Mouse (Mus musculus) kidney, embryonic 16.5 days (tissue): ENCODE results near the gene Gins2. TPM values are rescaled to one million over a fixed set of nuclear protein-coding genes. Genes with fewer than 3 reads are reported as not detected.
A peak's percentile ranks its signal among the peaks of the same experiment; 100 is the strongest.

Experiments
- ATAC-seq: fragments of 200-750 bp; cut with Nextera tagmentation; 2 replicates; pipeline ENCODE4 v1.8.0; 2017; ENCODE audit warnings: moderate TSS enrichment; ENCODE audit not compliant: low FRiP score, low TSS enrichment
- H3K27ac ChIP-seq: fragments of 300-500 bp; sonication (generic); 2 replicates; pipeline ENCODE4 v1.5.1; 2014; ENCODE audit warnings: low read length
- H3K27me3 ChIP-seq: fragments of 300-500 bp; sonication (generic); 2 replicates; pipeline ENCODE4 v1.6.1; 2014; ENCODE audit warnings: low read length, control low read depth, mixed read lengths; ENCODE audit not compliant: insufficient read depth
- H3K36me3 ChIP-seq: fragments of 300-500 bp; sonication (generic); 2 replicates; pipeline ENCODE4 v1.6.1; 2014; ENCODE audit warnings: low read length, control low read depth, mixed read lengths; ENCODE audit not compliant: insufficient read depth
- H3K4me1 ChIP-seq: fragments of 300-500 bp; sonication (generic); 2 replicates; pipeline ENCODE4 v1.6.1; 2014; ENCODE audit warnings: low read length, control low read depth, mixed read lengths; ENCODE audit not compliant: insufficient read depth
- H3K4me2 ChIP-seq: fragments of 300-500 bp; sonication (generic); replicated peaks from 2 replicates; pipeline ENCODE4 v1.6.1; 2014; ENCODE audit warnings: low read depth, low read length
- H3K4me3 ChIP-seq: fragments of 300-500 bp; sonication (generic); 2 replicates; pipeline ENCODE4 v1.5.1; 2014; ENCODE audit warnings: mild to moderate bottlenecking, low read length
- H3K9ac ChIP-seq: fragments of 300-500 bp; sonication (generic); replicated peaks from 2 replicates; pipeline ENCODE4 v1.6.1; 2014; ENCODE audit warnings: low read length
- H3K9me3 ChIP-seq: fragments of 300-500 bp; sonication (generic); 2 replicates; pipeline ENCODE4 v1.6.1; 2016; ENCODE audit warnings: low read length, control low read depth
- WGBS: fragments of 180-500 bp; shearing (Covaris S2); extraction: QIAGEN DNeasy Blood & Tissue Kit; methylation state at CpG from one replicate; pipeline ENCODE4 v1.1.7; 2014; 5-methylcytosine and 5-hydroxymethylcytosine counted together
- polyA plus RNA-seq: library from polyadenylated mRNA; unstranded; fragments of >200 nt; fragmentation: Nextera tagmentation; extraction: Ambion mirVana; gene quantifications from 2 replicates; pipeline ENCODE4 v1.2.1, GENCODE M21; 2015

The Gins2 gene
- polyA plus RNA-seq, 1 experiment from 2014 or later: 114 TPM

- Histone ChIP-seq H3K4me2 (no peak overlapping the region), H3K27ac (peak overlapping the region; percentile 27; the same call in 1 of the 2 replicates), H3K27me3 (peaks cover 5% of the 10 kb centered on the region; the same call in 1 of the 2 replicates), H3K4me3 (no peak overlapping the region), H3K9ac (no peak overlapping the region), H3K36me3 (no peaks in the 10 kb centered on the region), H3K9me3 (no peaks in the 10 kb centered on the region), H3K4me1 (peaks cover 80% of the 10 kb centered on the region)
- peak; percentile 57 for ATAC-seq
- 11% methylated on average over 14 of the region's 14 CpGs for WGBS
These were observed 54.4 kb downstream of the Gins2 start for GRCm38 (mm10) chr8:120534504-120535368.

- Histone ChIP-seq H3K4me2 (0 out of 2 replicates have a peak overlapping the region, but pooled peaks have one; percentile 1), H3K4me3 (no peak overlapping the region), H3K36me3 (no peaks in the 10 kb centered on the region), H3K27me3 (peaks cover 5% of the 10 kb centered on the region; the same call in 1 of the 2 replicates), H3K4me1 (peaks cover 76% of the 10 kb centered on the region), H3K9ac (0 out of 2 replicates have a peak overlapping the region, but pooled peaks have one; percentile 22), H3K9me3 (no peaks in the 10 kb centered on the region), H3K27ac (peak overlapping the region; percentile 27; the same call in 1 of the 2 replicates)
- no peak for ATAC-seq
- WGBS: 35% methylated on average over 8 of the region's 8 CpGs
These were observed 55.0 kb downstream of the Gins2 start for GRCm38 (mm10) chr8:120534080-120534479.

- Histone ChIP-seq H3K27me3 (peaks cover 5% of the 10 kb centered on the region; the same call in 1 of the 2 replicates), H3K4me1 (peaks cover 76% of the 10 kb centered on the region), H3K27ac (no peak overlapping the region), H3K9me3 (no peaks in the 10 kb centered on the region), H3K4me2 (peak overlapping the region; percentile 44), H3K9ac (no peak overlapping the region), H3K36me3 (no peaks in the 10 kb centered on the region), H3K4me3 (no peak overlapping the region)
- WGBS: 41% methylated on average over 3 of the region's 3 CpGs
- ATAC-seq: no peak
These were observed 55.7 kb downstream of the Gins2 start for GRCm38 (mm10) chr8:120533380-120533779.

- Histone ChIP-seq H3K4me3 (0 out of 2 replicates have a peak overlapping the region, but pooled peaks have one; percentile 11), H3K27ac (peak overlapping the region; percentile 63; the same call in 1 of the 2 replicates), H3K36me3 (no peaks in the 10 kb centered on the region), H3K27me3 (peaks cover 5% of the 10 kb centered on the region; the same call in 1 of the 2 replicates), H3K9ac (peak overlapping the region; percentile 2), H3K4me2 (peak overlapping the region; percentile 44), H3K4me1 (peaks cover 78% of the 10 kb centered on the region), H3K9me3 (no peaks in the 10 kb centered on the region)
- no peak for ATAC-seq
- WGBS: 4% methylated on average over 25 of the region's 29 CpGs
These were observed 56.4 kb downstream of the Gins2 start for GRCm38 (mm10) chr8:120532517-120533215.

GRCm38 (mm10) chr8:120531775-120532516 is 57.2 kb downstream of the Gins2 start:
- Histone ChIP-seq H3K9me3 (no peaks in the 10 kb centered on the region), H3K4me1 (peaks cover 83% of the 10 kb centered on the region), H3K9ac (0 out of 2 replicates have a peak overlapping the region, but pooled peaks have one; percentile 31), H3K4me2 (peak overlapping the region; percentile 44), H3K27me3 (peaks cover 5% of the 10 kb centered on the region; the same call in 1 of the 2 replicates), H3K27ac (peak overlapping the region; percentile 63; the same call in 1 of the 2 replicates), H3K4me3 (no peak overlapping the region), H3K36me3 (no peaks in the 10 kb centered on the region)
- ATAC-seq: no peak
- 48% methylated on average over 10 of the region's 10 CpGs for WGBS

- peak overlapping the region; percentile 1; the same call in 1 of the 2 replicates for H3K27ac ChIP-seq
These were observed 58.0 kb downstream of the Gins2 start for GRCm38 (mm10) chr8:120530954-120531656.

GRCm38 (mm10) chr8:120529226-120529625 is 59.9 kb downstream of the Gins2 start:
- Histone ChIP-seq H3K27me3 (peaks cover 5% of the 10 kb centered on the region; the same call in 1 of the 2 replicates), H3K9me3 (no peaks in the 10 kb centered on the region), H3K4me2 (no peak overlapping the region), H3K9ac (no peak overlapping the region), H3K36me3 (no peaks in the 10 kb centered on the region), H3K4me3 (no peak overlapping the region), H3K27ac (no peak overlapping the region), H3K4me1 (peaks cover 74% of the 10 kb centered on the region)
- 32% methylated on average over 7 of the region's 7 CpGs for WGBS
- ATAC-seq: no peak

More at GRCm38 (mm10) chr8:120530954-120531656, 58.0 kb downstream of the Gins2 start:
- H3K4me2 ChIP-seq: no peak overlapping the region
- H3K4me3 ChIP-seq: no peak overlapping the region
- 61% methylated on average over 16 of the region's 16 CpGs for WGBS
- H3K9me3 ChIP-seq: no peaks in the 10 kb centered on the region
- no peak for ATAC-seq
- no peak overlapping the region for H3K9ac ChIP-seq
- H3K4me1 ChIP-seq: peaks cover 83% of the 10 kb centered on the region
- peaks cover 5% of the 10 kb centered on the region; the same call in 1 of the 2 replicates for H3K27me3 ChIP-seq
- no peaks in the 10 kb centered on the region for H3K36me3 ChIP-seq
